Mouse (Mus musculus) stomach, adult 2 months (tissue): Measurements from ENCODE around the gene Lipt2. TPM values are rescaled to one million over a fixed set of nuclear protein-coding genes. Genes with fewer than 3 reads are reported as not detected.

Experiments
- polyA plus RNA-seq: library from polyadenylated mRNA; depleted of rRNA; stranded (reverse); fragments of >200 nt; gene quantifications from 2 replicates; pipeline ENCODE4 v1.2.3, GENCODE M21; 2012; rRNA removed

The Lipt2 gene
- polyA plus RNA-seq: 3.3 and 8.3 TPM in 2 replicates

GRCm38 (mm10) chr7:100159105-100159841 is at the start of gene Lipt2:
Lipt2 (plus strand) TSS chr7:100159277.

DNA sequence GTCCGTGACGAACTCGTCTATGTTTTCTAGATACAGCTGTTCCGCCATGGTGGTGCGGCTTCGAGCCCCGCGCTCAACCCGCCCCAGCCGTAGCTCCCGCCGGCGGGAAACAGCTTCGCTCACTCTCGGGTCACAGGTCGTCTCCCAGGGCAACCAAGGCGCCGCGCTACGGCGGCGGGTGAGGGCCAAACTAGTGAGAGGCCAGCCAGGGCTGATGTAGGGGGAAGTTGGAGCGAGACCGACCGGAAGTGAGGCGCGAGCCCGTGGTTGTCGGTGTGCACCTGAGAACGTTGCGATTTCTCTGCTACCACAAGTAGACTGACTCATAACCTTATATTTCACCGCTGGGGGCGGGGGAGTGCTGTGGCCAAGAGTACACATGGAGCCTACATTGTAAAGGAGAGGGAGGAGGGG is 37.7 kb upstream of the Lipt2 start, which contains the start of gene Pold3:
TSS of gene Pold3 (minus strand) at position 190 of the 414 bp plus-strand sequence.

DNA sequence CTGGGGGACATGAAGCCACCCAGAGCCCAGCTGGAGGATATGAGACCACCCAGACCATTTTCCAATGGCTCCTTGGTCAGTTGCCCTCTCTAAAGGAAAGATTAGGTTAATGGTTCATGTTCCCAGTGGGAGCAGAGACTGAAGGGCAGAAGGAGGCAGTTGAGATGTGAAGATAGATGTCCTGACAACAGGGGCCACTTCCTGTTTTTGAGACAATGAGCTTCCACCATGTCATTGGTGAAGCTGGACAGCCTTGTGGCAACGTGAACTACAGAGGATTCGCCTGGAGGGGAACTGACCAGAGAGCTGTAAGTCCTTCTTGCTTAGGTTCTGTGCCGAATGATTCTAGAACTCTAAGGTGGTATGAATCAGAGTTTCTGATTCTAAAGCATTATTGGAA is 17.2 kb downstream of the Lipt2 start, which contains the start of gene Kcne3:
TSS of gene Kcne3 (plus strand) at position 234 of the 400 bp plus-strand sequence.

Other genes with a start within 250 kb of the Lipt2 start
- gene Rnf169, start 178.8 kb upstream of the Lipt2 start, polyA plus RNA-seq: 1.1 and 1.2 TPM in 2 replicates
- 0.36 and 0.96 TPM in 2 replicates for gene Chrdl2, start 153.1 kb upstream of the Lipt2 start, polyA plus RNA-seq
- 1.3 and 2.3 TPM in 2 replicates for gene Pold3, start 37.7 kb upstream of the Lipt2 start, polyA plus RNA-seq
- gene Kcne3, start 17.2 kb downstream of the Lipt2 start, polyA plus RNA-seq: 32.2 and 46.0 TPM in 2 replicates
- gene Pgm2l1, start 68.1 kb downstream of the Lipt2 start, polyA plus RNA-seq: 1.2 and 1.3 TPM in 2 replicates
- 0.82 and 1.1 TPM in 2 replicates for gene P4ha3, start 126.2 kb downstream of the Lipt2 start, polyA plus RNA-seq
- gene C2cd3, start 213.0 kb downstream of the Lipt2 start, polyA plus RNA-seq: 5.1 and 5.9 TPM in 2 replicates
- 45.0 and 47.3 TPM in 2 replicates for gene Ppme1, start 213.0 kb downstream of the Lipt2 start, polyA plus RNA-seq